In genomic region chr2:126787721-126788342, GRCm38 (mm10) we compare ENCODE assay signal across 10 mouse cellular contexts. TPM values are rescaled to one million over a fixed set of nuclear protein-coding genes. Genes with fewer than 3 reads are reported as not detected.
DNase-seq lines count a peak whose midpoint lies in the region; ATAC-seq lines count a peak whose summit lies in the region.
"Had no signal": no experiment of that assay in that cellular context is flagged by ENCODE, and none has a peak within 500 bp of the region (broad histone marks: within the 10 kb centered on the region; RNA-seq: fewer than 3 reads in every experiment).

No protein-coding gene starts in this region.

- peak; percentile 87 for ATAC-seq in frontal cortex, adult (ENCODE audit: low TSS enrichment)
- ATAC-seq in lung, embryonic 16.5 days (ENCODE audit: low read depth) = peak; percentile 68; the same call in 1 of the 2 replicates
- peak; percentile 71 for ATAC-seq in stomach, embryonic 16.5 days (ENCODE audit: insufficient read depth, low FRiP score)
- ATAC-seq: liver, postnatal 0 days had no signal

- 35% methylated on average over 9 of the region's 9 CpGs for WGBS in lung, embryonic 16.5 days
- WGBS in stomach, embryonic 16.5 days = 31% methylated on average over 9 of the region's 9 CpGs

- no peak overlapping the region for H3K4me2 ChIP-seq in lung, embryonic 16.5 days (ENCODE audit: low read depth, low read length)
- no peak overlapping the region for H3K4me2 ChIP-seq in stomach, embryonic 16.5 days (ENCODE audit: low read depth, low read length)

- no peak overlapping the region for H3K4me3 ChIP-seq in lung, embryonic 16.5 days (ENCODE audit: low read length)
- H3K4me3 ChIP-seq in stomach, embryonic 16.5 days (replicated peaks; ENCODE audit: low read length) = no peak overlapping the region

- H3K9me3 ChIP-seq in lung, embryonic 16.5 days (ENCODE audit: control insufficient read depth, low read length) = no peaks in the 10 kb centered on the region
- no peaks in the 10 kb centered on the region for H3K9me3 ChIP-seq in stomach, embryonic 16.5 days (replicated peaks; ENCODE audit: control insufficient read depth, low read length)

- H3K27me3 ChIP-seq in lung, embryonic 16.5 days (ENCODE audit: control insufficient read depth, insufficient read depth, low read depth, low read length) = no peaks in the 10 kb centered on the region
- no peaks in the 10 kb centered on the region for H3K27me3 ChIP-seq in stomach, embryonic 16.5 days (ENCODE audit: control insufficient read depth, insufficient read depth, low read length)

- peak overlapping the region; percentile 38 for H3K27ac ChIP-seq in lung, embryonic 16.5 days (ENCODE audit: low read length)
- H3K27ac ChIP-seq in stomach, embryonic 16.5 days (ENCODE audit: low read length) = peak overlapping the region; percentile 44; the same call in 1 of the 2 replicates

- DNase-seq in frontal cortex, postnatal 25 days (ENCODE audit: low spot score in 2 of 2) = no peak
- no peak for DNase-seq in lung, postnatal 10 days
- peak; percentile 67 for DNase-seq in layer of hippocampus, adult 9-10 months (ENCODE audit: low spot score)
- DNase-seq in thymus, postnatal 4 days = no peak
- DNase-seq in cerebellum, adult 9-11 months = no peak
- DNase-seq: adrenal gland, postnatal 10 days; liver, postnatal 0 days had no signal

- no peak overlapping the region for H3K9ac ChIP-seq in lung, embryonic 16.5 days (ENCODE audit: low read length)
- no peak overlapping the region for H3K9ac ChIP-seq in stomach, embryonic 16.5 days (ENCODE audit: low read length)
- H3K9ac ChIP-seq: liver, postnatal 0 days had no signal

- peaks cover 10% of the 10 kb centered on the region for H3K36me3 ChIP-seq in lung, embryonic 16.5 days (ENCODE audit: control insufficient read depth, insufficient read depth, low read length)
- 0 out of 2 replicates have a peak, but pooled peaks cover 2% of the 10 kb centered on the region for H3K36me3 ChIP-seq in stomach, embryonic 16.5 days (ENCODE audit: control insufficient read depth, insufficient read depth, low read length)

- peaks cover 4% of the 10 kb centered on the region; the same call in 1 of the 2 replicates for H3K4me1 ChIP-seq in lung, embryonic 16.5 days (replicated peaks; ENCODE audit: control insufficient read depth, insufficient read depth, low read length)
- peaks cover 9% of the 10 kb centered on the region for H3K4me1 ChIP-seq in stomach, embryonic 16.5 days (ENCODE audit: control insufficient read depth, insufficient read depth, low read length)

RNA-seq across cellular contexts. Expression of gene Usp50, which starts 4.6 kb away (rescaled TPM):
- polyA plus RNA-seq in lung, embryonic 16.5 days (2015; fragmentation: Nextera tagmentation; extraction: Ambion mirVana) = 1.7 and 2.2 TPM in 2 replicates
- polyA plus RNA-seq in stomach, embryonic 16.5 days (2015; fragmentation: Nextera tagmentation; extraction: Ambion mirVana) = 2.5 and 2.6 TPM in 2 replicates
